Mouse (Mus musculus) spleen, postnatal 36 days (tissue): ENCODE results near the gene Gm15107.
"Not testable (repeated sequence)": the region's sequence is repeated elsewhere in the genome, so short reads cannot be mapped to it uniquely, and the experiment has no call there.

ENCODE experiments used
- DNase-seq, 2 experiments: peaks; one replicate each; pipeline ENCODE4 v3.0.0; 2022; ENCODE audit warnings: low spot score in 2 of 2, mixed read lengths in 1 of 2

Gene Gm15107

GRCm38 (mm10) chrX:148180424-148180823 lies at the start of gene Gm15107:
Gene Gm15107, plus strand, starts transcription at chrX:148180724.
- DNase-seq = not testable (repeated sequence)
